8 mouse cellular contexts compared by ENCODE assay signal in the genomic region with DNA sequence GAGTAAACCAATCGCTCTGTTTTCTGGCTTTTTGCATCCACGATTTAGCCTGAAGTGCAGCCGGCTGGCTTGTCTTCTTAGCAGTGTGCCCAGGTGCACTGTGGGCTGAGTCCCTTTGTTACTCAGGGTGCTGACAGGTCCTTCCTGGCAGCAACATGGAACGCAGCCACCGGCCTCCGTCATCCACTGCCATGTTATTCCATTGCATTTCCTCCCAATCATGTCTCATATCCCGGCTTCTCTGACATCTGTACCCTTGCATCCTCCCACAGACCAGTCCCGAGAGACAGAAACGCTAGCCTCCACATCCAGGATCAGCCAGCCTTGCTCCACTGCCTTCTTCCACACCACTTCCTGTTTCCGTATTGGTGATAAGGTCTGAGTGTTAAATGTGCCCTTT.
DNase-seq lines count a peak whose midpoint lies in the region; ATAC-seq and TF ChIP-seq lines count a peak whose summit lies in the region.

No protein-coding gene starts in this region.

- no peaks in the 10 kb centered on the region for H3K36me3 ChIP-seq in lung, embryonic 14.5 days (ENCODE audit: insufficient read depth)
- no peaks in the 10 kb centered on the region for H3K36me3 ChIP-seq in heart, embryonic 13.5 days

- no peak overlapping the region for H3K9ac ChIP-seq in lung, embryonic 14.5 days
- H3K9ac ChIP-seq in heart, embryonic 13.5 days: no peak overlapping the region

- H3K27me3 ChIP-seq in lung, embryonic 14.5 days (ENCODE audit: insufficient read depth, low read length): no peaks in the 10 kb centered on the region
- no peaks in the 10 kb centered on the region for H3K27me3 ChIP-seq in heart, embryonic 13.5 days (replicated peaks)

- peak overlapping the region; percentile 43; the same call in 1 of the 2 replicates for H3K27ac ChIP-seq in lung, embryonic 14.5 days (ENCODE audit: low read depth)
- peak overlapping the region; percentile 37; the same call in 1 of the 2 replicates for H3K27ac ChIP-seq in heart, embryonic 13.5 days (replicated peaks)

- H3K4me1 ChIP-seq in lung, embryonic 14.5 days (ENCODE audit: insufficient read depth): no peaks in the 10 kb centered on the region
- peaks cover 20% of the 10 kb centered on the region for H3K4me1 ChIP-seq in heart, embryonic 13.5 days

- H3K4me3 ChIP-seq in lung, embryonic 14.5 days (ENCODE audit: low read depth, low read length): no peak overlapping the region
- H3K4me3 ChIP-seq in heart, embryonic 13.5 days: no peak overlapping the region

- H3K9me3 ChIP-seq in lung, embryonic 14.5 days (ENCODE audit: low read depth, low read length): no peaks in the 10 kb centered on the region
- H3K9me3 ChIP-seq in heart, embryonic 13.5 days: peaks cover 14% of the 10 kb centered on the region

- no peak for TF ChIP-seq CTCF in lung, embryonic 14.5 days (IDR thresholded peaks at IDR 0.05; ENCODE audit: low read depth)

- ATAC-seq in lung, embryonic 14.5 days (ENCODE audit: insufficient read depth): peak; percentile 31; the same call in 1 of the 2 replicates
- ATAC-seq in heart, embryonic 13.5 days (ENCODE audit: extremely low read depth, insufficient number of reproducible peaks, low FRiP score, low TSS enrichment): no peak
- ATAC-seq in activated CD4-positive, CD25-positive, alpha-beta regulatory T cell, adult 4 months: no peak

- H3K4me2 ChIP-seq in lung, embryonic 14.5 days: no peak overlapping the region
- peak overlapping the region; percentile 39 for H3K4me2 ChIP-seq in heart, embryonic 13.5 days

- whole genome bisulfite sequencing in lung, embryonic 14.5 days: 33% methylated on average over 10 of the region's 10 CpGs
- WGBS in heart, embryonic 13.5 days: 21% methylated on average over 10 of the region's 10 CpGs

- peak; percentile 63 for DNase-seq in lung, embryonic 14.5 days
- no peak for DNase-seq in lung, adult 18-20 months
- peak; percentile 38 for DNase-seq in embryo, embryonic 10 days (ENCODE audit: low spot score)
- DNase-seq in kidney, postnatal 25 days: peak; percentile 62 to 75
- DNase-seq in adipocyte (ENCODE audit: low spot score): no peak
- DNase-seq in urinary bladder, adult 18-20 months (ENCODE audit: low spot score in 2 of 2): no peak

Comparison
In these comparisons a context has a peak if more than half of its experiments do, and no peak if none do; other contexts are left out.
1. DNase-seq: peak in lung, embryonic 14.5 days (single experiment), embryo, embryonic 10 days (single experiment) and kidney, postnatal 25 days (2 of 2); none in lung, adult 18-20 months (0 of 2), adipocyte (single experiment) and urinary bladder, adult 18-20 months (0 of 2).